Mouse (Mus musculus) hindlimb bud, embryonic 11.5 days (tissue): ENCODE results near the gene Nrl.

Experiments
- DNase-seq: peaks from one replicate; pipeline ENCODE4 v3.0.0-alpha.2; 2012; ENCODE audit warnings: low read depth, low spot score; ENCODE audit errors: extremely low spot score

The Nrl gene

DNA sequence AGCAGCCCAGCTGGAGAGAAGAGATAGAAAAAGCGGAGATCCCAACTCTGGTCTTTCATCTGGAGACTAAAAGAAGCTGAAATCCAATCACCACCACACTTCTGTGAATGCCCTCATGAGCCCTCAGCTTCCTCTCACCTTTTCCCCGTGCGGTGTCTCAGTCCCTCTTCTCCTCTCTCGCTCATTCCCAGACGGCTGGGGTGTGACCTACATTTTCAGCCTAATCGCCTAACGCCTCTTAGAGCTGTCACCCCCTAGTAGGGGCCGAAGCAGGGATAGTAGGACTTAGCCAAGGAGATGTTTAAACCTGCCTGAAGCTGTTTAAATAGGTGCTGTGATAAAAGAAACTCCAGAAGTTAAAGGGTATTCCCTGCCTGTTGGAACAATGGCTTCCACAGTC is at the start of gene Nrl:
Nrl (minus strand) TSS at position 197 of the 400 bp plus-strand sequence.
- DNase-seq, result no peak

- DNase-seq, result no peak
These were observed 47.0 kb upstream of the Nrl start for GRCm38 (mm10) chr14:55571760-55572159.

GRCm38 (mm10) chr14:55570588-55570987 is 45.8 kb upstream of the Nrl start:
- no peak for DNase-seq

- no peak for DNase-seq
These were observed 42.7 kb upstream of the Nrl start for GRCm38 (mm10) chr14:55567496-55567895.

GRCm38 (mm10) chr14:55565748-55566147 is 41.0 kb upstream of the Nrl start:
- DNase-seq, result no peak

- no peak for DNase-seq
These were observed 38.5 kb upstream of the Nrl start for GRCm38 (mm10) chr14:55563249-55563648.

DNA sequence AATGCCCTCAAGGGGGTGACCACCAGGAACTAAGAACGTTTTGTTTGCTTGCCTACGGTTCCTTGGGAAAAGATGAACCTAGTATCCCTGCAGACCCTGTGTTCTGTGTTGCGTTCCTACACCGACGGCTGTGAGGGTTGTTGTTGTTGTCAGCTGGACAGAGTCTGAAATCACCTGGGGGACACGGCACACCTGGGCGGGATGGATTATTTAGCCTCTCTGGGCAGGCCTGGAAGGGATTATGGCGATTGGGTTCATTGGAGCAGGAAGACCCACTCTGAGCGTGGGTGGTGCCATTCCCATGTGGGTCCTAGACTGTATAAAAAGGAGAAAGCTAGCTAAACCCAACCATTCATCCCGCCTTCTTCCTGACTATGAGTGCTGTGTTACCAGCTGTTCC is 37.1 kb upstream of the Nrl start:
- DNase-seq, result no peak

DNA sequence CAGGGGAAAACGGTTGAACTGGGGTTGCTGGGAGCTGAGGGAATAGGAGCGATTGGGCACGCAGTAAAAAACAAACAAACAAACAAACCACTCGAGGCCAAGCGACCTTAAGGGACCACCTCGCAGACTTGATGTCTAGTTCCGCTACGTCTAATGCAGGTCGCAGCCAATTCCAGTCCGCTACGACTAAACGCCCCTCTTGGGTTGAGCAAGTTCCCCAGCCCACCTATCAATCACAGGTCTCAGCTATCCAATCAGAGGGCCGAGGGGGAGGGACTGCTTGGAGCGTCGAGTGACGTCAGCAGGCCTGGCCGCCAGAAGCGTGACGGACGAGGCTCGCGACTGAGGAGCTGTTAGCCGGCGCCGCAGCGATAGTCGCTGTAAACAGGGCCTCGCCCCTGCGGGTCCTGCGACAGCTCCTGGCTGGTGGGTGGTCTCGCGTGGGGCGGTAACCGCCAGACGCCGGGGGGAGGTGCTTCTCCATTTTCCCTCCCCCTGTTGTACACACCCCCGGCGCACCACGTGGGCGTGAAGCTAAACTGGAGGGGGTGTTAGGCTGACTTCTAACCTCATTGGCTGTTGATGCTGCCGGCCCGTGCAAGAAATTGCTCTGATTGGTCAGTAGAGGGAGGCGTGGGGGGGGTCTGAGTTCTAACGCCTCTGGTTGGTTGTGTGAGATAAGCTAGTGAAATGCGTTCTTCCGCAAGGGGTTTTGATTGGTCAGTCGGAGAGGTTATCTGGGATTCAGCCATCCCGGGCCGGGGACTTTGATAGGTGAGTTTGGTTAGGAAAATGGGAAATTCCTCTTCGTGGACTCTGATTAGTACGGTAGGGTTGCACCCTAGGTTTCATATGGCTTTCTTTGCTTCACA is 35.7 kb upstream of the Nrl start, which contains the start of gene A730061H03Rik:
A730061H03Rik (minus strand) TSS at position 205 of the 872 bp plus-strand sequence.
- peak; percentile 95 for DNase-seq

- DNase-seq, result peak; percentile 73
These were observed 35.0 kb upstream of the Nrl start, which contains the start of gene Dcaf11 for GRCm38 (mm10) chr14:55559799-55560201. Dcaf11 (plus strand) TSS chr14:55560006.

- no peak for DNase-seq
These were observed 34.1 kb upstream of the Nrl start for GRCm38 (mm10) chr14:55558740-55559448.

GRCm38 (mm10) chr14:55557587-55557986 is 32.8 kb upstream of the Nrl start:
- no peak for DNase-seq

- no peak for DNase-seq
These were observed 32.2 kb upstream of the Nrl start for GRCm38 (mm10) chr14:55557003-55557402.

DNA sequence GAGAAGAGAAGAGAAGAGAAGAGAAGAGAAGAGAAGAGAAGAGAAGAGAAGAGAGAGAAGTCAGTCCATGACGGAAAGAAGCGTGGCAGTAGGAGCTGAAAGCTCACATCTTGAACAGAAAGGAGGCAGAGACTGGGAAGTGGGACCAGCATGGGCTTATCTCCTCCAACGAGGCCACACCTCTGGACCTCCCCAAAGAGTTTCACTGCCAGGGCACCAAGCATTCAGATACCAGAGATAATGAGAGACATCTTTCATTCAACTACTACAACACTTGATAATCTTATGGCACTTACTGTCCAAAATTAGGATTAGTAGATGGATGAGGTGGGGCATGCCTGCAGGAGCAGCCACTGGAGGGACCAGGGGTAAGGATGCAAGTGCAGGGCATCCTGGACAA is 31.0 kb upstream of the Nrl start:
- DNase-seq, result no peak

GRCm38 (mm10) chr14:55554635-55555034 is 29.9 kb upstream of the Nrl start:
- DNase-seq, result no peak

GRCm38 (mm10) chr14:55551794-55552193 is 27.0 kb upstream of the Nrl start:
- DNase-seq, result no peak

DNA sequence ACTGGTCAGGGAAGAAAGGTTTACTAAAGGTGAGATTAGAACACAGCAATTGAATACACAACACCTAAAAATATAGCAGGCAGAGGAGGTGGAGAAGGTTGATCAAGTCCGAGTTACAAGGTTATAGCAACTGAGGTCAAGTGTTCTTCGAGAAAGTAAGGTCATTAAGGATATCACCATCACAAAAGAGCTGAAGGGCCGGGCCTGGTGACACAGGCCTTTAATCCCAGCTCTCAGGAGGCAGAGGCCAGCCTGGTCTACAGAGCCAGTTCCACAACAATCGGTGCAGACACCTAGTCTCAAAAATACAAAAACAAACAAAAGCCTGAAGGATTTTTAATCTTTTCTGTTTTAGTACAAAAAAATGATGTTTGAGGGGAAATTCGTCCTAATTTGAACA is 26.6 kb upstream of the Nrl start:
- DNase-seq, result no peak

DNA sequence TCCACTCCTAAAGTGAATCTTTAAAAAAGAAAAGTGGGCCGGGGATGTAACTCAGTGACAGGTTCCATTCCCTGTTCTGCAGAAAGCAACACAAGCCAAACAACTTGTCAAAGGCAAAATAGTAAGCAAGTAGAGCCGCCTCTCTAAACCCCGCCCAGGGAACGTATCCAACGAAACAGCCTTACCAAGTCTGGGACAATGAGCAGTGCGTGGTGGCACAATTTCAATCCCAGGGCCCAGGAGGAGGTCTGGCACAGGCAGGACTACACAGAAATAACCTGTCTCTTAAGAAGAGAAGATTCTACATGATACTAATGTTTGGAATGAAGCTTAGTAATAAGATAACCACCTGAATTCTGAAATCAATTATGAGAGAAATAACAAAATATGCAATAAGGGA is 25.4 kb upstream of the Nrl start:
- no peak for DNase-seq

- DNase-seq, result no peak
These were observed 19.6 kb upstream of the Nrl start for GRCm38 (mm10) chr14:55544334-55544733.

DNA sequence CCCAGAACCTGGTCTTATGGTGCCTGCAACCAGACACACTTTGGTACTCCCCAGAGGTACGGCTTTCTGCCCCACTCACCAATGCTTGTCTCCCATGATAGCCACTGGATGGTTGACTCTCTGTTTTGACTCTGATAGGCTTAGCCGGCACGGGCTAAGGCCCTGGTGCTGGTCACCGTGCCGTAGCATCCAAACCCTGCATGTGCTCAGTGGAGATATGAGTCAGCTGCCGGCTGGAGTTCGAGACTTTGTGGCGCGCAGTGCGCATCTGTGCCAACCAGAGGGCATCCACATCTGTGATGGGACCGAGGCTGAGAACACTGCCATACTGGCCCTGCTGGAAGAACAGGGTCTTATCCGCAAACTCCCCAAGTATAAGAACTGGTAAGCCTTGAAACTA is 17.5 kb upstream of the Nrl start:
- no peak for DNase-seq

GRCm38 (mm10) chr14:55540787-55541321 is 16.1 kb upstream of the Nrl start:
- DNase-seq, result no peak

GRCm38 (mm10) chr14:55540067-55540786 is 15.4 kb upstream of the Nrl start, which contains the start of gene Pck2:
Pck2 (plus strand) TSS chr14:55540266.
- no peak for DNase-seq
